Mouse (Mus musculus) urinary bladder, postnatal 36 days (tissue): ENCODE results near the gene Grip1.

Experiments
- DNase-seq, 2 experiments: peaks; one replicate each; pipeline ENCODE4 v3.0.0; 2022; ENCODE audit warnings: low spot score in 2 of 2, mixed read lengths in 1 of 2

Gene Grip1

GRCm38 (mm10) chr10:119458991-119459390 is 5.4 kb downstream of the Grip1 start:
- DNase-seq = no peak

DNA sequence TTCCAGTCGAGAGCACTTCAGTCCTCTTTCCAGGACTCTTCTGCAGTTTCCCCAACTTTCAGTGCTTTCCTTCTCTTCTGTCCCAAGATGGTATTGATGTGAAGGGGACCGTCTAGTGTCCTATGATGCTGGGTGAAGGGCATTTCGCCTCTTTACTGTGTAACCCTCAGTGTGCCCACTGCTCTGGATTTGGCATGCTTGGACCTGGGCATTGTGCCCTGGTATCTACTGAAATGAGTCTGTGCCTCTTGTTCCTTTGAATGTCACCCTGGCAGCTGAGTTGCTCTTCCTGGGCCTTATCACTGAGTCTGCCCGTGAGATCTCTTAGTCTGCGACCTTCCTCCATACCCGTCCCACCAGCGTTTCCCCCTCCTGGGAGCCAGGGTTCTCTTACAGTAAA is 9.7 kb downstream of the Grip1 start:
- no peak for DNase-seq

DNA sequence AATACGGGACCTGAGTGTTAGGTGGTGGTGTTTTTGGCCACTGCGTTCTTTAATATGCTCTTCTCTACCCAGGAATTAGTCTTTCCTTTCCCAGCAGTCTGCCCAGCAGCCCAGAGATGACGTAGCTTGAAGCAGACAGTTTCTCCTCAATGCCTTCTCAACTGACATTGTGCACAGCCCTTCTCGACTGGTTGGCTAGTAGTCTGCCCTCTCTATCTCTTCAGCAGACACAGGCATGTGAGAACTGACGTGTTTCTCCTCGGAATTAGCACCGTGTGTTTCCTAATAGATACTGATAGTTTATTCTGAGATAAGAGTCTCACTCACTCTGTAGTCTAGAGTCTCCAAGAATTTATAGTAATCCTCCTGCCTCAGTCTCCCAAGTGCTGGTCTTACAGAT is 10.2 kb downstream of the Grip1 start:
- DNase-seq = no peak

- DNase-seq = no peak
Observed at GRCm38 (mm10) chr10:119467976-119468375, 14.3 kb downstream of the Grip1 start.

DNA sequence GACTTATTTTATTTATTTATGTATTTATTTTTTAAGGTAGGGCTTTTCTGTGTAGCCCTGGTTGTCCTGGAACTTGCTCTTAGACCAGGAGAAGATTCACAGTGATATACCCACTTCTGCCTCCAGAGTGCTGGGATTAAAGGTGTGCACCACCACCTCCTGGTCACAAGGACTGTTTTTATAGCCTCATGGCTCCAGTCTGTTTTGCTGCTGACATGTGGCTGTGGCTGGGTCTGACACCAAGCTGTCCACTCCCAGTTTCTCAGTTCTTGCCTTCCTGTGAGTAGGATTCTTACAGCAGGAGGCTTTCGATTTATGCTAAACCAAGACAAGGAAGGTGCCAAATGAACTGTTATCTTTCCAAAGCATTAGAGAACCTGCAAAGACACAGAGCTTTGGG is 16.5 kb downstream of the Grip1 start:
- DNase-seq = no peak

GRCm38 (mm10) chr10:119475166-119475565 is 21.5 kb downstream of the Grip1 start:
- no peak for DNase-seq

DNA sequence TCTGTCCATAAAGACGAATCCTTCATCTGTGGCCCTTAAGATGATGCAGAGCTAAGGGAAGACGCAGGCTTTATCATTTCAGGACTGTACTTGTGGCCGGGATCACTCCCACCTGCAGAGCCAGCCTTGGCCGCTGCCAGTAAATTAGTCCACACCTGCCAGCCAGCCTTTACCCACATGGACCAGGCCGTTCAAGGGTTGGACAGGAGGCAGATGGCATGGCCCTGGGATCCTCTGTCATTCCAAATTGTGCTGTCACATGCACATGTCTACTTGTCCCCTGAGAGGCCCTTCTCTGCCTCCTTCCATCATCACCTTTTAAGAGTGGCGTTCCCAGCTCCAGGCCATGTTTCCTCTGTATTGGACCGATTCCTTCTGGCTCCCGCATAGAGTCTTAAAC is 24.0 kb downstream of the Grip1 start:
- no peak for DNase-seq

- no peak for DNase-seq
Observed at GRCm38 (mm10) chr10:119483068-119483705, 29.6 kb downstream of the Grip1 start.

DNA sequence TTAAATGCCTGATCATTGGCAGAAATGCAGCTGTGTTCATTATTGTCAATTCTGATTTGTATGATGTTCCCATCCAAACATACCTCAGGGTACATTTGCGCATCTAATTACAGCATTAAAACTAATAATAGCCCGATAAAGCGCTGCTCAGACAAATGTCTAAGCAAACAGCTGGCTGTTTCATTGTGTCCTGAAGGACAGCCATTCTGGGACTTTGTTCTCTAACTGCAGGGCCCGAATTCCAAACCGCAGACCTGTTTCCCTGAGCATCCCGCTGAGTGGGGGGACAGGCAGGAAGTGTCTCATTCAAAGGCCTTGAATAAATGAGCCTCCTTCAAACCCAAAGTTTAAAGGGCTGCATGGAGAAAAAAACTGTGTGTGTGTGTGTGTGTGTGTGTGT is 30.1 kb downstream of the Grip1 start:
- DNase-seq = no peak

DNA sequence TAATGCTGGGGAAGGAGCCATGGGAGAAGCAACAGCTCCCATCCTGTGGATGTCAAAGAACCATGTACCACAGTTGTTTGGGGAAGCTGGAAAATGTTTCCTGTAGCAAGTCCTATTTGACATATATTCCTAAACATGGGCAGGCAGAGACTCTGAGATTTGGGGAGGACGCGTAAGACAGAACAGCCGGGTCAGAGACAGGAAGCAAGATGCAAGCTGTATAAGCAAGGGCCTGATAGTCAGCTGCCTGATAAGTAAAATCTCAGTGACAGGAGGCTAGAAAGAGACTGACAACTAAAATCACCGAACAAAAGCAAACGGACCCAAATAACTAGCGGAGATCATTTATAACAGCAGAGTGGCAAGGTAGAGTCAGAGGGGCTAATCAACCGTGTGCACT is 33.3 kb downstream of the Grip1 start:
- DNase-seq = no peak

- DNase-seq = no peak
Observed at GRCm38 (mm10) chr10:119490831-119491230, 37.2 kb downstream of the Grip1 start.

DNA sequence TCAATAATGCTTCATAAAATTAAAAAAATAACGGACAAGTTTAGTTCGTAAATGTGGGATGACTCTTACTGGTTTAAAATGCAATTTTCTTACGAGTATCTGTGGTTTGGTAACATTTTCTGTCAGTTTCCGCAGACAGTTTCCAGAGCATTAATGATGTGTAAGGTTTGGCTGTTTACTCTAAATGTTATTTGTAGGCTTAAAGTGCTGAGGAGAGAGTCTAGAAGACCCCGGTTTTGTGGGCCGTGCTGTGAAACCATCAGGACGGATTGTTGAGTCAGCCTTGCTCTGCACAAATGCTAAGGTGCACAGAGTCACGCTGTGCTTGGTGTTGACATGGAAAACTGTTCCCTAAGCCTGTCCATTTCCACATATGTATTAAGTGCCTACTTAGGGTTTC is 41.7 kb downstream of the Grip1 start:
- DNase-seq = no peak

DNA sequence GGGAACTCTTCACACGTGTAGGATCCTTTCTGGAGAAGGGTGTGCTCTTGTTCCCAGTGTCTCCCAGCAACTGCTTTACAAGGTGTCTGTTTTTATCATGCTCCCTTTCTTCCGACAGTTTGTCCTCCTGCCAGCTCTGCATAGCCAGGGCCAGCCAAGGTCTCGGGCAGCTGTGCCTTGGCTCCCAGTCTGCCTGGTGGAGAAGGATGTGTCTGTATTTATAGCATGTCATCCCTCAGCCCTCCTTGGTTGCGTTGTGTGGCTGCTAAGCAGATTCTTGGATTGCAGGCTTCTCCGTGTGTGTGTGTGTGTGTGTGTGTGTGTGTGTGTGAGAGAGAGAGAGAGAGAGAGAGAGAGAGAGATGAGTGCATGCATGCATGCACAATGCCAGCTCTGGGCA is 42.6 kb downstream of the Grip1 start:
- DNase-seq = no peak

GRCm38 (mm10) chr10:119521686-119522085 is 68.1 kb downstream of the Grip1 start:
- DNase-seq = no peak

DNA sequence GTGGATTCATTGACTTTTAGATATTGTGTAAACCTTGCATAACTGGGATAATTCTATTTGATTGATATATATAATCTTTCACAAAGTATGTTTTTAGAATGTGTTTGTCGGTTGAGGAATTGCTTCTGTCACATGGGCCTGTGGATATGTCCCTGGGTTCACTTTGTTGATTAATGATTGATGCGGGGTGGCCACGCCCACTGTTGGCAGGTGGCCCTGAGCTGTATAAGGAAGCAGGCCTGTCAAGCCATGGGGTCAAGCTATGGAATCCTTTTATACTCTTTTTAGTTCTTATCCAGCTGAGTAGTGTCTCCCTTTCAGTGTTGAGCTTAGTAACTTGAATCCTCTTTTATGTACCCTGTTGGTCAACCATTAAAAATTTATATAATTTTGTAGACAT is 72.1 kb downstream of the Grip1 start:
- DNase-seq = no peak

DNA sequence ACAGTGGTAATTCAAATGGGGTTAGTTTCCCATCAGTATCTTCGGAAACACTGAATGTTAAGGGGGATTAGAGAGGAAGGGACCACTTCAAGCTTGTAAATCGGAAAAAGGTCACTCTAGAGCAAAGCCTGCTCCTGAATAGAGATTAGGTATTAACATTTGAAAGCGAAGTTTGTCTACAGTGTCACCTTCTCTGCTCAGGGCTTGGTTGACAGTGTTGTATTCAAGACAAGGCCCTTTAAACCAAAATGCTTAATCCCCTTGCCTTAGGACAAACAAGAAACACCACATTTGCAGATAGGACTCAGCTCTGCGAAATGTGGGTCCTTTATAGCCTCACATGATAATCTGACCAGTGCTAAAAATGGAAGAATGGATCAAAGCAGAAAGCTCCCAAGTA is 81.2 kb downstream of the Grip1 start:
- DNase-seq = no peak

- no peak for DNase-seq
Observed at GRCm38 (mm10) chr10:119541655-119542054, 88.0 kb downstream of the Grip1 start.

DNA sequence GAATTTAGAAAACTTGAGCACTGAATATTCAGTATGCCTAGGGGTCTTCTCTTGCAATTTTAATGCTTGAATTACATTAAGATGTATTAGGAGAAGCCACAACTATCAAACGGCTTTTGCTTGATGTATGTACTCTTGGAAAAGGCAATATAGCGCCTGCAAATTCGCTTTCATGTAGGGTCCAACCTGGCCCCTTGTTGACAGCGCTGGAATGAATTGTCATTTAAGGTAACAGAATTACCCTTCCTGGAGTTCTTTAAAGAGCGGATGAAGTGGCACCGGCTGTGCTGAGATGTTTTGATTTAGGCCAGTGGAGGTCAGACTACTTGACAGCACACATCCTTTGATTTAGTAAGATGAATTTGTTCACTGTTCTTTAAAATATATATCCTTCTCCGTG is 90.1 kb downstream of the Grip1 start:
- DNase-seq = no peak

DNA sequence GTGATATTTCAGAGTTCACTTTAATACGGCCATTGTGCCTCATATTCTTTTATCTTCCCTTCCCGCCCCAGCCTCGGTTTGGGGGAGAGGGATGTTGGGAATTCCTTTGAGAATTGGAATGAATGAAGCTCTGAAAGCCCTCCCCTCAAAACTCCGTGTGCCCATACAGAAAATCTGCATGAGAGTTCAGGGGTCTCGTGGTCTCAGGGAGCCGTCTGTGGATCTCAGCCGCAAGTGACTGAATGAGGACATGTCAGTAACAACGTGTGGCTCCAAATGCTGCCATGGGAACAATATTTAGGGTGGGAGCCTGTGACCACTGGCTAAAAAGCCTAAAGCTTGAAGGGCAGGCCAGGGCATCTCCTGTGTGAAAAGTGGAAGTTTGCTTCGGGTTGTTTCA is 91.1 kb downstream of the Grip1 start:
- DNase-seq = no peak

- no peak for DNase-seq
Observed at GRCm38 (mm10) chr10:119547875-119548274, 94.2 kb downstream of the Grip1 start.

DNA sequence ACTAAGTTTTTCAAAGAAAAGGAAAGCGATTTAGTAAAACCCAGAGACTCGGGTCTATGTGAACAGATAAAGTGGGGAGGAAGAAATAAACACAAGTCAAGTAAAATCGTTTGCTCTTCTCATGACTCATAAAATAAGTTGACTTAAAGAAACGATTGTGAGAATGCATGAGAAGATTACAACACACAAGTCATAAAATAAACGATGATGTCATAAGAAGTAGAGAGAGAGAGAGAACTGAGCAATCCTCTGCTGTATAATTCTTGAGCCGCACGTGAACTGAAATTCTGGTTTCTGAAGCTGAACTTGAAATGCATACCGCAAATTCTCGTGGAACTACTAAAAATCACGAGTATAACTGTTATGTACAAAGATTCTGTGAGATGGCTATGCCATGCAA is 95.1 kb downstream of the Grip1 start:
- DNase-seq = no peak

- no peak for DNase-seq
Observed at GRCm38 (mm10) chr10:119550630-119551029, 97.0 kb downstream of the Grip1 start.

- no peak for DNase-seq
Observed at GRCm38 (mm10) chr10:119556346-119556745, 102.7 kb downstream of the Grip1 start.

- no peak for DNase-seq
Observed at GRCm38 (mm10) chr10:119558432-119558831, 104.8 kb downstream of the Grip1 start.
